Mouse (Mus musculus): Measurements from ENCODE around the gene Map3k9. TPM values are rescaled to one million over a fixed set of nuclear protein-coding genes. Genes with fewer than 3 reads are reported as not detected.

Gene Map3k9
- polyA plus RNA-seq, 1 experiment = 4.8 TPM

DNA sequence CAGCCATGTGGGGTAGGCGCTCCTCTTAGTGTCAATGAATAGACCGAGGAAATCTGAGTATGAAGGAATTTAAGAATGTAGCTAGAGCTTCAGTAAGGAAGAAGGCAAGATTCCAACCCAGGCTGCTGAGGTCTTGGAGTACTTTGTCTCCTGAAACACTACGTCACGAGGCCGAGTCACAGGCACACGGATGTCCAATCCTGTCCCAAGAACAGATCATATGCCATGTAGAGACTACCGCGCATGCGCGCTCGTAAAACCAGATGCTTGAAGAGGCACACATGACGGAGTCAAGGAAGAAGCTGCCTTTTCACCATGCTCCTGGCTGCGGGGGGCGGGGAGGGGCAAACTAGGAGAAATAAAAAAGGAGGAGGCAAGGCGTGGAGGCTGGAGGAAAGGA lies 90.9 kb downstream of the Map3k9 start:
- H3K27ac ChIP-seq (ENCODE audit: insufficient read depth, low read depth, low read length) = no peak overlapping the region
- H3K4me1 ChIP-seq (ENCODE audit: control insufficient read depth, insufficient read depth, insufficient read length, low read length) = no peaks in the 10 kb centered on the region
- no peaks in the 10 kb centered on the region for H3K36me3 ChIP-seq (ENCODE audit: control insufficient read depth, insufficient read depth, low read length)
- WGBS = 88% methylated on average over 15 of the region's 15 CpGs
- H3K4me3 ChIP-seq (ENCODE audit: low read depth, low read length) = no peak overlapping the region
- no peak for TF ChIP-seq CTCF (IDR thresholded peaks at IDR 0.05; ENCODE audit: extremely low read depth, insufficient read length, insufficient replicate concordance, low read depth, low read length)
- TF ChIP-seq POLR2A (IDR thresholded peaks at IDR 0.05; ENCODE audit: low read depth, low read length) = no peak
- no peaks in the 10 kb centered on the region for H3K27me3 ChIP-seq (ENCODE audit: control insufficient read depth, insufficient read depth, low read length)

DNA sequence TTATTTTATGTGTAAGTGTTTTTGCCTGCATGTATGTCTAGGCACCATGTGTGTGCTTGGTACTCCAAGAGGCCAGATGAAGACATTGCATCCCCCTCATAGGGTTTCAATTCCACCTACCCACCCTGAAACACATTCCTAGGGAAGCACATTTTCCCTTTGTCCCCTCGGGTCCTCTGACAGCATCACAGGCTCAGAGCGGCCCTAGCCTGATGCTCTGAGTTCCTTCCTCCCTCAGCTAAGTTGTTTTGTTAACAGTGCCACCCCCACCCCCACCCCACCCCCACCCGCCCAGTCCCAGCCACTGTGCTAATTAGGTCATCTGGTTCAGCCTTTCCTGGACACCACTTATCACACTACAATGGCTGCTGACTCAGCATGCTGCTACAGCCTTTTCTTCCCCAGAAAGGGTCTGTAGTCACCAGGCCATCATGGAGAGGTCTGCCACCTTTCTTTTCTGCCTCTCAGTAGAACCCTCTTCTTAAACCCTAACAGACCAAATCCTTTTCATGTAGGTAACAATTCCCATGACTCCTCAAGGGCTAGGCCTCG lies 91.4 kb downstream of the Map3k9 start:
- H3K4me3 ChIP-seq (ENCODE audit: low read depth, low read length) = no peak overlapping the region
- no peaks in the 10 kb centered on the region for H3K4me1 ChIP-seq (ENCODE audit: control insufficient read depth, insufficient read depth, insufficient read length, low read length)
- H3K36me3 ChIP-seq (ENCODE audit: control insufficient read depth, insufficient read depth, low read length) = no peaks in the 10 kb centered on the region
- H3K27ac ChIP-seq (ENCODE audit: insufficient read depth, low read depth, low read length) = no peak overlapping the region
- no peak for TF ChIP-seq CTCF (IDR thresholded peaks at IDR 0.05; ENCODE audit: extremely low read depth, insufficient read length, insufficient replicate concordance, low read depth, low read length)
- TF ChIP-seq POLR2A (IDR thresholded peaks at IDR 0.05; ENCODE audit: low read depth, low read length) = no peak
- H3K27me3 ChIP-seq (ENCODE audit: control insufficient read depth, insufficient read depth, low read length) = no peaks in the 10 kb centered on the region
- 54% methylated on average over 4 of the region's 4 CpGs for WGBS

DNA sequence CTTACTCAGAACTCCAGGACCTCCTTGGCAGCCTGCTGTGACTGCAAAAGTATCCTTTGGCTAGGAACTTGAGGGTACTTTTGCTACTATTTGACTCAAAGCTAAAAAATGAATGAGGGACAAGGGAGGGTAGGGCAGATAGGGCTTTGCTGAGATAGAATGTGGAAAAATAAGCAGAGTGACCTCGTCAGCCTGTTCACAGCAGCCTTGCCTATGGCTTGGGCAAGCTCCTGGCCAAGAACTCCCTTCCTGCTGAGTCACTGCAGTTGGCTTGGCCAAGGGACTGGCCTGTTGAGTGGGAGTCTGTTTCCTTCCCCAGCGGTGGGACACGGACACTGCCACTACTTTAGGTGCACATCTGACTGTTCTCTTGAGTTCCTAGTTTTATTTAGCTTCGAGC lies 92.4 kb downstream of the Map3k9 start:
- H3K4me3 ChIP-seq (ENCODE audit: low read depth, low read length) = no peak overlapping the region

DNA sequence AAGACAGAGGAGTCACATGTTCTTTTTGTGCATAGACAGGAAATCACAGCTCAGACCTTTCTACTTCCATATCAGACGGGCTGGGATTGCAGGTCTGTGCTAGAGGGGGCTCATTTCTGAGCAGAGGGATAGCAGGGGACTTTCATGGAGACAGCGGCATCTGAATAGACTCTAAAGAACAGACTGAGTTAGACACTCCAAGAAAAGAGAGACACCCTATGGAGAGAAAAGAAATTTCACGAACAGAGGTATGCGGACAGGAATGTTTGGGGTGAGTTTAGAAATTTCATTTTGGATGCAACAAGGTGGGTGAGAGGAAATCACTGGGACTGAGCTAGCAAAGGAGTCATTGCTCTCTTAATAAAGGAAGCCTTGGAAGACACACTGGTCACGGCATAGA lies 93.1 kb downstream of the Map3k9 start:
- H3K4me1 ChIP-seq (ENCODE audit: control insufficient read depth, insufficient read depth, insufficient read length, low read length) = no peaks in the 10 kb centered on the region
- WGBS = 83% methylated on average over 5 of the region's 5 CpGs
- no peak overlapping the region for H3K4me3 ChIP-seq (ENCODE audit: low read depth, low read length)
- no peaks in the 10 kb centered on the region for H3K36me3 ChIP-seq (ENCODE audit: control insufficient read depth, insufficient read depth, low read length)
- no peak for TF ChIP-seq POLR2A (IDR thresholded peaks at IDR 0.05; ENCODE audit: low read depth, low read length)
- TF ChIP-seq CTCF (IDR thresholded peaks at IDR 0.05; ENCODE audit: extremely low read depth, insufficient read length, insufficient replicate concordance, low read depth, low read length) = no peak
- H3K27me3 ChIP-seq (ENCODE audit: control insufficient read depth, insufficient read depth, low read length) = no peaks in the 10 kb centered on the region
- H3K27ac ChIP-seq (ENCODE audit: insufficient read depth, low read depth, low read length) = no peak overlapping the region

More for the DNA sequence above, 92.4 kb downstream of the Map3k9 start:
- WGBS = 79% methylated on average over 4 of the region's 4 CpGs
- Histone ChIP-seq H3K27ac (ENCODE audit: insufficient read depth, low read depth, low read length) (no peak overlapping the region), H3K36me3 (ENCODE audit: control insufficient read depth, insufficient read depth, low read length) (no peaks in the 10 kb centered on the region), H3K4me1 (ENCODE audit: control insufficient read depth, insufficient read depth, insufficient read length, low read length) (no peaks in the 10 kb centered on the region), H3K27me3 (ENCODE audit: control insufficient read depth, insufficient read depth, low read length) (no peaks in the 10 kb centered on the region)
- TF ChIP-seq POLR2A (IDR thresholded peaks at IDR 0.05; ENCODE audit: low read depth, low read length) (no peak), CTCF (IDR thresholded peaks at IDR 0.05; ENCODE audit: extremely low read depth, insufficient read length, insufficient replicate concordance, low read depth, low read length) (no peak)

DNA sequence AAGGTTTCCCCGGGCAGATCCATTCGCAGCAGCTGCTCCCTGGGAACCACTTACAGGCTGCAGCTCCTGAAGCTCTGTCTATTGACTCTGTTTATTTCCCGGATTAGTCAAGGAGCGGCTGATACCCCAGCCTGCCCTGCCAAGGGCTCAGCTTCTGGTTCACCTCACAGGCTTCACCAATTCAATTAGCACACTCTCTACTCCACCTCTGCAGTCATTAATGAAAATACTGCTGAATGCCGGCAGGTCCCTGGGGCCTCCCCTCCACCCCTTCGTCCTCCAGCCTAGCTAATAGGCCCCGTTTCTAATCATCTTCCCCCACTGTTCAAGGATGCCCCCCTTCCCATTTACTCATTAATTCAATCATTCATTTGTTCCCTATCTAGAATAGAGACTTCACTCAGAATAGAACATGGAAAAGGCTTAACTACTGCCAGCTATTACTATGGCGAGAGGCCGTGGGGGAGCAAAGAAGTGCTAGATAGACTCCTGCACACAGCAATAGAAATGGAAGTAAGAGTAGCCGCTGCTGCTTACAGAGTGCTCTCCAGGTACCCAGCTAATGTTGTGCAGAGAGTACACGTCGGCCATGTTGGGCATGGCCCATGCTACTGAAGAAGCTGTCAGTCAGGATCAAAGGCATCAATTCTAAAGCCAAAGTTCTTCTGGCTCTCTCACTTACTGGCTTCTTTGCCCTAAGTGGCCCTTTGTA lies 94.4 kb downstream of the Map3k9 start:
- Histone ChIP-seq H3K4me3 (ENCODE audit: low read depth, low read length) (no peak overlapping the region), H3K4me1 (ENCODE audit: control insufficient read depth, insufficient read depth, insufficient read length, low read length) (no peaks in the 10 kb centered on the region), H3K27ac (ENCODE audit: insufficient read depth, low read depth, low read length) (no peak overlapping the region), H3K27me3 (ENCODE audit: control insufficient read depth, insufficient read depth, low read length) (no peaks in the 10 kb centered on the region), H3K36me3 (ENCODE audit: control insufficient read depth, insufficient read depth, low read length) (no peaks in the 10 kb centered on the region)
- 58% methylated on average over 12 of the region's 12 CpGs for WGBS
- TF ChIP-seq POLR2A (IDR thresholded peaks at IDR 0.05; ENCODE audit: low read depth, low read length) = no peak
- no peak for TF ChIP-seq CTCF (IDR thresholded peaks at IDR 0.05; ENCODE audit: extremely low read depth, insufficient read length, insufficient replicate concordance, low read depth, low read length)

DNA sequence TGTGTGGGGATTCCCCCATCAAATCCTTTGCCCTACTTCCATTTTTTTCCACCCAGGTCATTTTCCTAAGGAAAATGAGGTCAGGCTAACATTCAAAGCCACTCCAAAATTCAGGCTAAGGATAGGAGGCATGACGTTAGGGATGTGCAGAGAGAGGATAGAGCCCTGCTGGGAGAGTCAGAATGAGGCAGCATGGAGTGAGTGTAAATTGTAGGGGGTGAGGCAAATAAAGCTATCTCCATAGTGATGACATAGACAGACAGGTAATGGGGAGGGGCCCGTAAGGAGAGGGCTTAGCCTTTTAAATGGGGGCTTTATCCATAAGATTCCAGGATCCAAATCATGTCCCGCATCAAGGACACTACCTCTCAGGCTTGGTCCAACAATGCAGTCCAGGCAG lies 95.0 kb downstream of the Map3k9 start:
- Histone ChIP-seq H3K4me3 (ENCODE audit: low read depth, low read length) (no peak overlapping the region), H3K4me1 (ENCODE audit: control insufficient read depth, insufficient read depth, insufficient read length, low read length) (no peaks in the 10 kb centered on the region), H3K36me3 (ENCODE audit: control insufficient read depth, insufficient read depth, low read length) (no peaks in the 10 kb centered on the region), H3K27me3 (ENCODE audit: control insufficient read depth, insufficient read depth, low read length) (no peaks in the 10 kb centered on the region), H3K27ac (ENCODE audit: insufficient read depth, low read depth, low read length) (no peak overlapping the region)
- TF ChIP-seq CTCF (IDR thresholded peaks at IDR 0.05; ENCODE audit: extremely low read depth, insufficient read length, insufficient replicate concordance, low read depth, low read length) = no peak
- no peak for TF ChIP-seq POLR2A (IDR thresholded peaks at IDR 0.05; ENCODE audit: low read depth, low read length)
- WGBS = 68% methylated on average over 3 of the region's 3 CpGs

DNA sequence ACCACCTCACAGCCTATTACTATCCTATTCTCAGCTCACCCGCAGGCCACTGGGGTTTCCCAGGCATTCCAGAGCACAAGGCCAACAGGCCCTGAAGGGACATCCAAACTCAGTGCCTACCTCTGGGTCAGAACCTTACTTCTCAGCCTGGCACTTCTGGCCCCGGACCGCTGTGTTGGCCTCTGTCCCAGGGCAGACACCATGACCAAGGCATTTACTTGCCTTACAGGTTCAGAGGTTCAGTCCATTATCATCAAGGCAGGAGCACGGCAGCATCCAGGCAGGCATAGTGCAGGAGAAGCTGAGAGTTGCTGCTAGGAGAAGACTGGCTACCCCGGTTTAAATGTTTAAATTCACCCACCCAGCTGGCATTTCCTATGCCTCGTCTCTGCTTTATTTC lies 96.9 kb downstream of the Map3k9 start:
- no peaks in the 10 kb centered on the region for H3K27me3 ChIP-seq (ENCODE audit: control insufficient read depth, insufficient read depth, low read length)
- no peaks in the 10 kb centered on the region for H3K4me1 ChIP-seq (ENCODE audit: control insufficient read depth, insufficient read depth, insufficient read length, low read length)
- no peak overlapping the region for H3K27ac ChIP-seq (ENCODE audit: insufficient read depth, low read depth, low read length)
- H3K4me3 ChIP-seq (ENCODE audit: low read depth, low read length) = no peak overlapping the region
- H3K36me3 ChIP-seq (ENCODE audit: control insufficient read depth, insufficient read depth, low read length) = no peaks in the 10 kb centered on the region
- TF ChIP-seq POLR2A (IDR thresholded peaks at IDR 0.05; ENCODE audit: low read depth, low read length) (no peak), CTCF (IDR thresholded peaks at IDR 0.05; ENCODE audit: extremely low read depth, insufficient read length, insufficient replicate concordance, low read depth, low read length) (no peak)
- 80% methylated on average over 6 of the region's 6 CpGs for WGBS
